Mouse (Mus musculus): Measurements from ENCODE around the gene Tob1. TPM values are rescaled to one million over a fixed set of nuclear protein-coding genes. Genes with fewer than 3 reads are reported as not detected.
A peak's percentile ranks its signal among the peaks of the same experiment; 100 is the strongest.

The Tob1 gene
- total RNA-seq, 2 experiments from 2014 or later = 177 to 277 TPM

GRCm38 (mm10) chr11:94203066-94203465 lies 8.2 kb upstream of the Tob1 start:
- intact Hi-C loops (cut with DNase I) = no loop called here
- DNase-seq = no peak
- H3K27ac ChIP-seq = no peak overlapping the region
- TF ChIP-seq CTCF (IDR thresholded peaks at IDR 0.05) = no peak
- no peak overlapping the region for H3K4me3 ChIP-seq

GRCm38 (mm10) chr11:94206398-94207114 lies 4.7 kb upstream of the Tob1 start:
- intact Hi-C loops (cut with DNase I) = no loop called here
- Histone ChIP-seq H3K27ac (no peak overlapping the region), H3K4me3 (no peak overlapping the region)
- DNase-seq = no peak
- no peak for TF ChIP-seq CTCF (IDR thresholded peaks at IDR 0.05)

- Histone ChIP-seq H3K4me3 (peak overlapping the region; percentile 87), H3K27ac (peak overlapping the region; percentile 100)
- intact Hi-C loops (cut with DNase I) = loop anchor here (2.0 kb wide), 1 partner anchor 26 kb away; no protein-coding TSS in a partner anchor
- TF ChIP-seq CTCF (IDR thresholded peaks at IDR 0.05) = no peak
- no peak for DNase-seq
Observed at GRCm38 (mm10) chr11:94208811-94209675, 2.2 kb upstream of the Tob1 start.

- intact Hi-C loops (cut with DNase I) = loop anchor here (1.0 to 2.0 kb wide), 2 partner anchors 27 to 75 kb away; no protein-coding TSS in a partner anchor
- Histone ChIP-seq H3K27ac (peak overlapping the region; percentile 100), H3K4me3 (peak overlapping the region; percentile 87)
- DNase-seq = no peak
- TF ChIP-seq CTCF (IDR thresholded peaks at IDR 0.05) = no peak
Observed at GRCm38 (mm10) chr11:94209695-94210131, 1.5 kb upstream of the Tob1 start.

- H3K4me3 ChIP-seq = peak overlapping the region; percentile 87
- DNase-seq = peak; percentile 94
- intact Hi-C loops (cut with DNase I) = loop anchor here (1.0 kb wide), 2 partner anchors 72 to 76 kb away; no protein-coding TSS in a partner anchor
Observed at GRCm38 (mm10) chr11:94210191-94211086, 815 bp upstream of the Tob1 start.

GRCm38 (mm10) chr11:94211651-94212488 lies 616 bp downstream of the Tob1 start:
- peak overlapping the region; percentile 99 for H3K27ac ChIP-seq
- H3K4me3 ChIP-seq = peak overlapping the region; percentile 79
- intact Hi-C loops (cut with DNase I) = loop anchor here (1.0 kb wide), 1 partner anchor 74 kb away; no protein-coding TSS in a partner anchor
- TF ChIP-seq CTCF (IDR thresholded peaks at IDR 0.05) = no peak
- peak; percentile 95 for DNase-seq

More at GRCm38 (mm10) chr11:94210191-94211086, 815 bp upstream of the Tob1 start:
- no peak for TF ChIP-seq CTCF (IDR thresholded peaks at IDR 0.05)
- peak overlapping the region; percentile 100 for H3K27ac ChIP-seq

- peak; percentile 28 for DNase-seq
- no peak for TF ChIP-seq CTCF (IDR thresholded peaks at IDR 0.05)
- intact Hi-C loops (cut with DNase I) = no loop called here
- Histone ChIP-seq H3K27ac (peak overlapping the region; percentile 99), H3K4me3 (peak overlapping the region; percentile 79)
Observed at GRCm38 (mm10) chr11:94212489-94212836, 1.2 kb downstream of the Tob1 start.

GRCm38 (mm10) chr11:94212997-94213396 lies 1.7 kb downstream of the Tob1 start:
- intact Hi-C loops (cut with DNase I) = no loop called here
- Histone ChIP-seq H3K4me3 (peak overlapping the region; percentile 79), H3K27ac (peak overlapping the region; percentile 99)
- no peak for DNase-seq
- TF ChIP-seq CTCF (IDR thresholded peaks at IDR 0.05) = no peak

GRCm38 (mm10) chr11:94213735-94214594 lies 2.7 kb downstream of the Tob1 start:
- H3K4me3 ChIP-seq = peak overlapping the region; percentile 79
- intact Hi-C loops (cut with DNase I) = no loop called here
- peak overlapping the region; percentile 99 for H3K27ac ChIP-seq
- no peak for TF ChIP-seq CTCF (IDR thresholded peaks at IDR 0.05)
- peak; percentile 70 for DNase-seq

GRCm38 (mm10) chr11:94215581-94215980 lies 4.3 kb downstream of the Tob1 start:
- no peak overlapping the region for H3K4me3 ChIP-seq
- H3K27ac ChIP-seq = peak overlapping the region; percentile 32; the same call in 1 of the 2 replicates
- DNase-seq = no peak
- no peak for TF ChIP-seq CTCF (IDR thresholded peaks at IDR 0.05)
- intact Hi-C loops (cut with DNase I) = no loop called here
